Mouse (Mus musculus) NIH3T3 (cell line): ENCODE measurements around the gene Mob3b.

Experiments used
- DNase-seq: peaks from one replicate; pipeline ENCODE4 v3.0.0-alpha.2; 2012; ENCODE audit warnings: low read depth

Mob3b gene

GRCm38 (mm10) chr4:35065075-35065838 lies 92.0 kb downstream of the Mob3b start:
- no peak for DNase-seq

- no peak for DNase-seq
Measured at GRCm38 (mm10) chr4:35063146-35063719, 94.1 kb downstream of the Mob3b start.

GRCm38 (mm10) chr4:35060964-35061363 lies 96.3 kb downstream of the Mob3b start:
- DNase-seq = no peak

DNA sequence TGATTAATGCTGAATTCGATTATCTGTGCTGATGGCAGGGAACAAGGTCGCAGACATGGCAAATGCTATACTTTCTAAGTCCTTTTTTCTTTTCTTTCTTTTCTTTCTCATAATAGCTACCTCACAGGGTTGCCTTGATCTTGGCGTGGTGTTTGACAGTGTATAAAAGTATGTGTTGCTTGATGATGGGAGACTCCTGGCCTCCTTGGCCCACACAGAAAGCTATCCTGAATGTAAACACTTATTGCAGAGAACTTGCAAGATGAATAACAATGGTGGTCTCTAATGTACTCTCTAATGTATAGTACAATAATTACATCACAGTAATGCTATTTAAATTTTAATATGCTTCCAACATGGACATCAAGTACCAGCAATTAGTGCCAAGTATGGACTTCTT lies 96.9 kb downstream of the Mob3b start:
- DNase-seq = no peak

GRCm38 (mm10) chr4:35054362-35054761 lies 102.9 kb downstream of the Mob3b start:
- no peak for DNase-seq

DNA sequence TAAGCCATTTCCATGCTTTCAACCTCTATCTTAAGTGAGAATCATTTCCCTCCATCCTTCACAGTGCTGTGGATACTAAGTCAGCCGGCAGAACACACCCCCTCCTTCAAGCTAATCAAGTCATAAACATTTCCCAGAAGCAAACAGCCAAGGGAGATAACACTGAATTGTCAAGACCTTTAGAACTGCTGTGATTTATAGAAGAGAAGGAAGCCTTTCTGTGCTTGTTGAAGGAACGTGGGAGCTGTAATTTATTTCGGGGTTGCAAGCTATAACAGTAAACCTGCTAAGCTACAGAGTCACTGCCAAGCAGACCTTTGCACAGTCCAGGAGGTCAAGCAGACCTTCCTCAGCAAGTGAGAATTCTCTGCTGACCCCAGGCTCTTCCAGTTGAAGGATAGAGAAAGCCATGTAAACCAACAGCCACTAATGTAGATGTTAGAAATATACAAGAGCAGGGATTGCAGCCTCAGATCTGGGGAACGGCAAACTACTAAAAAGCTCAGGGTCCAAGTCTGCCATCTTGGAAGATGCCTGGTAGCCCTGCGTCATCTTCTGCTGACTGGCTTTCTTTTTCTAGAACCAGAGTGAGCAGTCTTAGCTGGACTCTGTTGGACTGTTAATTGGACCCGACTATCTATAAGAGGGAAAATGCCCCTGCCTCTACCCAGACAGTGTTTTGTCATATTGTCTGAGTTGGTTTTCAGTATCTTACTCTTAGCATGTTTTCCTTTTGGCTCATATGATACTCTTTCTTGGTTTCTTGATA lies 104.9 kb downstream of the Mob3b start:
- no peak for DNase-seq

DNA sequence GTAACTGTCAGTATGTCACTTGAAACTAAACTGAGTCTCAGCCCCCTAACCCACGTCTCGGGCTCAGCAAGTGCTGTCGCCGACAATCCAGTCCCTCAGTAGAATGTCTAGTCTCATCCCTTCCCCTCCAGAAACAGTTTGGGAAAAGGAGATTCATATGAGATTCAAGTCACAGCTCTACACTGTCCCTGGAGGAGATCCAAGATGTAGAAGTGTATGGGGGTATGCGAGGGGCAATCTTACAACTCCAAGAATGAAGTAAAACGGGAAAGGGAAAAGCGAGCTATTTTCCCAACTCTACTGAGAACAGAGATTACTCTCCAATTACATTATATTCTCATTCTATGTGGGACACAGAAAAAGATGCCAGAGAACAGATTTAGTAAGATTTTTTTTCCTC lies 106.1 kb downstream of the Mob3b start:
- DNase-seq = no peak

GRCm38 (mm10) chr4:35049742-35050058 lies 107.6 kb downstream of the Mob3b start:
- no peak for DNase-seq

GRCm38 (mm10) chr4:35049036-35049741 lies 108.1 kb downstream of the Mob3b start:
- DNase-seq = no peak

DNA sequence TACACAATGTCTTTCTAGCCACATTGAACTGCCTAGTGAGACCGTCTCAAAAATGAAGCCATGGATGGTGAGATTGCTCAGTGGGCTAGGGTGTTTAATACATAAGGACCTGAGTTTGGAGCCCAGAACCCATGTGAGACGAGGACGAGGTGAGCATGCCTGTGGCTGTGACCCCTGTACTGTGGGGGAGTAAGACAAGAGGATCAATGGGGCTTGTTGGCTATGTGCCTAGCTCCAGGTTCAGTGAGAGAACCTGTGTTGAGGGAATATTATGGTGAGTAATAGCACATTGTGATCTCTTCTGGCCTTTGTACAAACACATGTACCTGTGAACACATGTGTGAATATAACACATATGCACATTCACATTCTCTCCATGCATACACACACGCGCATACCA lies 116.4 kb downstream of the Mob3b start:
- DNase-seq = no peak

- DNase-seq = no peak
Measured at GRCm38 (mm10) chr4:35040306-35040705, 117.0 kb downstream of the Mob3b start.

GRCm38 (mm10) chr4:35037824-35038223 lies 119.5 kb downstream of the Mob3b start:
- no peak for DNase-seq

DNA sequence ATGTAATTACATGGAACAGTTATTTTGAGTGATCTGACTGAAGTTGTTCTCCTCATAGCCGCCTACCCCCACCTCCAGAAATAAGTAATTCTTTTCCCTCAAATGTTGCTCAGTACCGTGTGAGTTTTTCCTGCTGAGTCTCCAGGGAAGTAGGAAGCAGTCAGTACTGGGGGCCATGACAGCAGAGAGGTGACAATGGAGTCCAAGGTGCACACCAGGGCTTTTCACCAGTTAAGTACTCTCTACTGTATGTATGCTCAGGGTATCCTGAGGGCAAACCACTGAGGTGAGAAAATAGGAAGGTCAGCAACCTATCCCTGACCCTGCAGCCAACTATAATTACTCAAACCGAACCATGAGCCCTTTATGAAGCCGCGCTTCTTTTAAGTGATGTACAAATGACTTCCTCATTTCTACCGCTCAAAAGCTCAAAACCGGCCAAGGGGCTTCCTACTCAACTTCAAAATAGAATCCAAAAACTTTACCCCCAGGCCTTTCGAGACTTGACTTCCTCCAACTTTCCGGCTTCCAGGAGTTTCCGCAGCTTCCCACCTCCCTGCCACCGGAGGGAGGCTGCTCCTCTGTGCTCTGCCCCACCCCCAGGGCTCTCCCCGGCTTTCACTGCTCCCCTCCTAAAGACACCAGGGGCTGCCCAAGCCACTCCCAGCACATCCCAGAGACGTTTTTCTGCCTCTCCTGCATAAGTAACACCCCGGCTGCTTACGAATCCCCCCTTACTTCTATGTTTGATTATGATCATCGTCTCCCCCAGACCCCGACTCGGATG lies 122.6 kb downstream of the Mob3b start:
- no peak for DNase-seq

- no peak for DNase-seq
Measured at GRCm38 (mm10) chr4:35032758-35033157, 124.5 kb downstream of the Mob3b start.

DNA sequence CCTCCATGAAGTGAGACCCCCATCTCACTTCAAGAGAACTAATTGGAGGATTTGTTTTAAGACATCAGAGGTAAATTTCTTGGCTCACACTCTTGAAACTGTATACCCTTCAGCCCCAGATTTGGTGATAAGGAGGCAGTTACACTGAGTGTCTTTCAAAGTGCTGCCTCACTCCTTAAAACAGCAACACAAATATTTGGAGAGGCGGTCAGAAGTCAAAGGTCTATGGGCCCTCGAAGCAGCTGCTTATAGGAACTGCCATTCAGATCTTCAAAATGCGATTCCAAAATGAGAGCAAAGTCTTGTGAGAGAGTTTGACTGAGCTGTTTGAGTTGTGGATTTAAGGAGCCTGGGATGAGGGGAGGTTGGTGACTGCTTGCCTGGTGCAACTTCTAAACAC lies 125.7 kb downstream of the Mob3b start:
- DNase-seq = no peak

DNA sequence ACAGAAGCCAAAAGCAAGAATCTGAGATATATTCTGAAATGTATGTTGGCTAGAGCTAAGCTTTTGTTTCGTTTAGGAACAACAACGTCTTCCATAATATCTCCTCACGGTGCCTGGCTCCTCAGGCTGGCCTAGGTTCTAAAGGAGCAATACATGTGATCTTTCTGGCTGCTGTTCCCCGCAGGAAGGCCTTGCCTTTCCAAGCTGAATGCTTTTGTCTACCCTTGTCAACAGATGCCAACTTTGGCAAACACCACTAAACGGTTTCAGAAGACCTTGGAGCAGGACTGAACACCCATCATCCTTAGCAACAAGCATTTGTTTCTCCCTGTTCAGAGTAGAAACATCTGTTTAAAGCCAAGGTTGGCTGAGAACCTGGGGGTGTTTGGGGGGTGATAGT lies 126.1 kb downstream of the Mob3b start:
- no peak for DNase-seq

DNA sequence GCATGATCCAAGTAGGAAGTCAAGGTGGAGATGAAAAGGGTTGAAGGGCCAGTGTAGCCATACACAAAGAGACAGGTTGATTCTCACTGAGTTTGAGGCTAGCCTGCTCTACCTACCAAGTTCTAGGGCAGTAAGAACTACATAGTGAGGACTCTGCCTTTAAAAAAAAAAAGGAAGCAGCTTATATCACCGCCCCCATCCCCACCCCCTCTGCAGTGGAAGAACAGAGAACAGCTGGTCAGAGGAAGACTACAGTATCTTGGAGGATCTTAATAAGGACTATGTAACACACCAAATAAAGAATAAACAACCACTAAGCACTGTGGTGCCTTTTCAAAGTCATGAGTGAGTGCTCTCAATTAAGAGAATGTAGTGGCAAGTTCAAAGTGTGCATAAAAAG lies 138.9 kb downstream of the Mob3b start:
- DNase-seq = no peak

GRCm38 (mm10) chr4:35012401-35013307 lies 144.6 kb downstream of the Mob3b start:
- peak; percentile 7 for DNase-seq

- DNase-seq = peak; percentile 10
Measured at GRCm38 (mm10) chr4:35006541-35007260, 150.6 kb downstream of the Mob3b start.

GRCm38 (mm10) chr4:35006056-35006455 lies 151.2 kb downstream of the Mob3b start:
- DNase-seq = no peak
